Mouse (Mus musculus) lung, embryonic 14.5 days (tissue): ENCODE results near the gene Hist1h2ak. TPM values are rescaled to one million over a fixed set of nuclear protein-coding genes. Genes with fewer than 3 reads are reported as not detected.
"Not testable (repeated sequence)": the region's sequence is repeated elsewhere in the genome, so short reads cannot be mapped to it uniquely, and the experiment has no call there.

Experiments
- ATAC-seq: fragments of 200-750 bp; cut with Nextera tagmentation; 2 replicates; pipeline ENCODE4 v1.8.0; 2017; ENCODE audit warnings: mild to moderate bottlenecking, moderate TSS enrichment, moderate library complexity; ENCODE audit not compliant: insufficient read depth
- DNase-seq: peaks from one replicate; pipeline ENCODE4 v3.0.0-alpha.2; 2015
- H3K27ac ChIP-seq: fragments of 300-500 bp; sonication (generic); 2 replicates; pipeline ENCODE4 v1.5.1; 2014; ENCODE audit warnings: low read depth, mild to moderate bottlenecking, moderate library complexity
- H3K27me3 ChIP-seq: fragments of 300-500 bp; sonication (generic); 2 replicates; pipeline ENCODE4 v1.6.1; 2014; ENCODE audit warnings: low read length, control low read depth; ENCODE audit not compliant: insufficient read depth
- H3K36me3 ChIP-seq: fragments of 300-500 bp; sonication (generic); 2 replicates; pipeline ENCODE4 v1.6.1; 2014; ENCODE audit warnings: control low read depth; ENCODE audit not compliant: insufficient read depth
- H3K4me1 ChIP-seq: fragments of 300-500 bp; sonication (generic); 2 replicates; pipeline ENCODE4 v1.6.1; 2014; ENCODE audit warnings: antibody characterized with exemption, control low read depth; ENCODE audit not compliant: insufficient read depth
- H3K4me2 ChIP-seq: fragments of 300-500 bp; sonication (generic); 2 replicates; pipeline ENCODE4 v1.6.1; 2014; ENCODE audit warnings: mild to moderate bottlenecking
- H3K4me3 ChIP-seq: fragments of 300-500 bp; sonication (generic); 2 replicates; pipeline ENCODE4 v1.5.1; 2014; ENCODE audit warnings: low read depth, low read length
- H3K9ac ChIP-seq: fragments of 300-500 bp; sonication (generic); 2 replicates; pipeline ENCODE4 v1.6.1; 2014
- H3K9me3 ChIP-seq: fragments of 300-500 bp; sonication (generic); 2 replicates; pipeline ENCODE4 v1.6.1; 2016; ENCODE audit warnings: low read depth, low read length, control low read depth
- CTCF ChIP-seq: IDR thresholded peaks from 2 replicates; pipeline ENCODE4 v1.5.1; 2016; ENCODE audit warnings: antibody characterized with exemption, low read depth
- WGBS: fragments of 180-500 bp; shearing (Covaris S2); extraction: QIAGEN DNeasy Blood & Tissue Kit; methylation state at CpG from one replicate; pipeline ENCODE4 v1.1.7; 2014; 5-methylcytosine and 5-hydroxymethylcytosine counted together
- polyA plus RNA-seq: library from polyadenylated mRNA; unstranded; fragments of >200 nt; fragmentation: Nextera tagmentation; extraction: Ambion mirVana; gene quantifications from 2 replicates; pipeline ENCODE4 v1.2.1, GENCODE M21; 2014

The Hist1h2ak gene
- polyA plus RNA-seq, 1 experiment from 2014 or later = 20.4 TPM

- no peaks in the 10 kb centered on the region for H3K27me3 ChIP-seq
- ATAC-seq (no peak), DNase-seq (peak; percentile 57)
- no peak for TF ChIP-seq CTCF
- peaks cover 8% of the 10 kb centered on the region for H3K4me1 ChIP-seq
- peak overlapping the region; percentile 96 for H3K27ac ChIP-seq
- peak overlapping the region; percentile 47 for H3K4me3 ChIP-seq
- peak overlapping the region; percentile 80 for H3K9ac ChIP-seq
- WGBS = 46% methylated on average over 4 of the region's 4 CpGs
- H3K36me3 ChIP-seq = no peaks in the 10 kb centered on the region
- H3K9me3 ChIP-seq = no peaks in the 10 kb centered on the region
- peak overlapping the region; percentile 83 for H3K4me2 ChIP-seq
These were observed 35.1 kb downstream of the Hist1h2ak start for GRCm38 (mm10) chr13:21718381-21719080.

- DNase-seq = peak; percentile 98
- Histone ChIP-seq H3K27ac (peak within 1 kb of the TSS; percentile 98), H3K9ac (peak within 1 kb of the TSS; percentile 81), H3K4me2 (peak within 1 kb of the TSS; percentile 86), H3K4me3 (peak within 1 kb of the TSS; percentile 47)
- H3K27me3 ChIP-seq, H3K36me3 ChIP-seq, H3K4me1 ChIP-seq, H3K9me3 ChIP-seq: not testable (repeated sequence)
- ATAC-seq = peak; percentile 31
- under 1% methylated on average over 26 of the region's 56 CpGs for WGBS
These were observed 36.0 kb downstream of the Hist1h2ak start, which contains the start of gene Hist1h3h for GRCm38 (mm10) chr13:21717397-21718357. Gene Hist1h3h, plus strand, starts transcription at chr13:21717659.

- peak; percentile 76 for DNase-seq
- under 1% methylated on average over 9 of the region's 38 CpGs for WGBS
- not testable (repeated sequence) for H3K36me3 ChIP-seq, H3K9me3 ChIP-seq, H3K27me3 ChIP-seq, H3K4me1 ChIP-seq
- peak; percentile 4; the same call in 1 of the 2 replicates for ATAC-seq
- Histone ChIP-seq H3K9ac (peak overlapping the region; percentile 81), H3K4me2 (peak overlapping the region; percentile 86), H3K27ac (peak overlapping the region; percentile 98), H3K4me3 (peak overlapping the region; percentile 47)
These were observed 36.9 kb downstream of the Hist1h2ak start for GRCm38 (mm10) chr13:21716540-21717391.

- not testable (repeated sequence) for H3K27me3 ChIP-seq, H3K4me1 ChIP-seq, H3K9me3 ChIP-seq, H3K36me3 ChIP-seq
- H3K4me3 ChIP-seq = peak within 1 kb of the TSS; percentile 47
- ATAC-seq = peak; percentile 90
- DNase-seq = peak; percentile 99
- WGBS = under 1% methylated on average over 24 of the region's 50 CpGs
- H3K9ac ChIP-seq = peak within 1 kb of the TSS; percentile 81
- H3K27ac ChIP-seq = peak within 1 kb of the TSS; percentile 98
- H3K4me2 ChIP-seq = peak within 1 kb of the TSS; percentile 86
These were observed 37.6 kb downstream of the Hist1h2ak start, which contains the start of the genes Hist1h2bl and Hist1h2ai for GRCm38 (mm10) chr13:21715864-21716539. Gene Hist1h2bl, minus strand, starts transcription at chr13:21716143. Gene Hist1h2ai, plus strand, starts transcription at chr13:21716422.

GRCm38 (mm10) chr13:21715131-21715863 lies 38.3 kb downstream of the Hist1h2ak start:
- Histone ChIP-seq H3K36me3 (no peaks in the 10 kb centered on the region), H3K4me3 (peak overlapping the region; percentile 33), H3K4me1 (peaks cover 4% of the 10 kb centered on the region), H3K27me3 (no peaks in the 10 kb centered on the region), H3K4me2 (peak overlapping the region; percentile 86), H3K27ac (peak overlapping the region; percentile 98), H3K9me3 (no peaks in the 10 kb centered on the region), H3K9ac (peak overlapping the region; percentile 55)
- TF ChIP-seq CTCF = no peak
- ATAC-seq (no peak), DNase-seq (peak; percentile 64)
- under 1% methylated on average over 19 of the region's 22 CpGs for WGBS

- peak; percentile 86 for TF ChIP-seq CTCF
- peak overlapping the region; percentile 86 for H3K4me2 ChIP-seq
- ATAC-seq (no peak), DNase-seq (peak; percentile 90)
- H3K36me3 ChIP-seq = no peaks in the 10 kb centered on the region
- WGBS = under 1% methylated on average over 7 of the region's 7 CpGs
- H3K9me3 ChIP-seq = no peaks in the 10 kb centered on the region
- peak overlapping the region; percentile 55 for H3K9ac ChIP-seq
- H3K27ac ChIP-seq = peak overlapping the region; percentile 98
- H3K27me3 ChIP-seq = no peaks in the 10 kb centered on the region
- H3K4me3 ChIP-seq = peak overlapping the region; percentile 33
- H3K4me1 ChIP-seq = peaks cover 4% of the 10 kb centered on the region
These were observed 38.9 kb downstream of the Hist1h2ak start for GRCm38 (mm10) chr13:21714725-21715124.
